Mouse (Mus musculus) natural killer cell, adult 2 months (primary cell): Measurements from ENCODE around the gene Retreg3.
"Not testable (repeated sequence)": the region's sequence is repeated elsewhere in the genome, so short reads cannot be mapped to it uniquely, and the experiment has no call there.

Experiments used
- DNase-seq, 2 experiments: peaks; one replicate each; pipeline ENCODE4 v3.0.0; 2022; ENCODE audit warnings: low spot score in 2 of 2

Gene Retreg3

DNA sequence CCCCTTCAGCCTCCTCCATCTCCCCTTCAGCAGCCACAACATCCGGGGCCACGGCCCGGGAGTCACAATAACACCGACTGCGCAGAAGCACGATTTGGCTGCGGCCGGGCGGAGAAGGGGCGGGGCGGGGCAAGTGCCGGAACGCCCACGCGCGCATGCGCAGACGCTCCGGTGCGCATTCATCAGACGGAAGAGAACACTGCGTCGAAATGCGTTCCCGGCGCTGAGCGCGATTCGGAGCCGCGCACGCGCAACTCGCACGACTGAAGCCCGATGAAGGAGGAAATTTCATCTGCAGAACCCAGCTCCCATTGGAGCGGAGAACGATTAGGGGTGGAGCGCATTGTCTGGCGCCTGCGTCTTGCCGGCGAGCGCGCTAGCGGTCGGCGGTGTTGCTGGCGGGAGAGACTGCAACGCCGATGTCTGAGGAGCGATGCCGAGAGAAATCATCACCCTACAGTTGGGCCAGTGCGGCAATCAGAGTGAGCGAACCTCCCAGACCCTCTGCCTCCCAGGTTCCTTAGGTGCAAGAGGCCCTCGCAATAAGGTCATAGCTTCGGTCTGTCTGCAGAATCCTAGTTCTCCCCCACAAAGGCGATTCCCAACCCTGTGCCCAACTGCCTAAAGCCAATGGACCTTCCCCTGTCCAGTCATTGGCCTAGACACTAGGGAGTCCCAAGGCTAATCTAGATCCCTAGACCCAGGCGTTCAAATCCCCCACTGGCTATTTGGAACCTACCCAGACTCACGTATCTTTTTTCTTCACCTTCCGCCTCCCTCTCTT, at the start of gene Retreg3, which contains the start of gene Tubg1:
Gene Retreg3, minus strand, starts transcription at position 133 of the 784 bp plus-strand sequence.
Gene Tubg1, plus strand, starts transcription at position 178 of the 784 bp plus-strand sequence.
- DNase-seq: peak; percentile 99

DNA sequence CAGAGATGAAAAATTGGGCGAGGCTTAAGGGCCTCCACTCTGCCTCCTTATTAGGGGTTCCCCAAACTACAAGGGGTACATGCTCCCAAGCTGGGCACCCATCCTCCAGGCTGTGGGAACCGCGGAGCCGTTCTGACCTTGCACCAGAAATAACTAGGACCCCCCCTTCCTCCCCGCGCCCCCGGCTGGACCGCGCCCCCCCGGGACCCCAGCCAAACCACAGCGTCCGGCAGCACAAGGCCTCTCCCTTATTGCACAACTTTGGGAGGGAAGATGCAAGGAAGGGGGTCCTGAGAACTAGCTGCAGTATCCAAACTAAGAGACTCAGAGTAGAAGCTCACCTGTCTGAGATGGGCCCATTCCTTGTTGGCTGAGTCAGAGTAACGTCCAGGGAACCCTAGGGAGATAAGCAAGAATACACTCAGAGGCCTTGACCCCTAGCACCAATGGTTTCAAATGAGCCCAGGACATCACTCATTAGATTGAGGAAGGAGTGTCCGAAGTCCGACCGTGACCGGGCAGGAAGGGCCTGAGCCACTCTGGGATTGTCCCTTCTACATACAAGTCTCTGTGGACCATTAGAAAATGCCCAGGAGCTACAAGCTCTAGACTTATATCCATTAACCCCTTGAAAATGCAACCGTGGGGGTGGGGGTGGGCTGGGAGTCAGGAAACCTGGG, 48.7 kb upstream of the Retreg3 start:
- DNase-seq: no peak

DNA sequence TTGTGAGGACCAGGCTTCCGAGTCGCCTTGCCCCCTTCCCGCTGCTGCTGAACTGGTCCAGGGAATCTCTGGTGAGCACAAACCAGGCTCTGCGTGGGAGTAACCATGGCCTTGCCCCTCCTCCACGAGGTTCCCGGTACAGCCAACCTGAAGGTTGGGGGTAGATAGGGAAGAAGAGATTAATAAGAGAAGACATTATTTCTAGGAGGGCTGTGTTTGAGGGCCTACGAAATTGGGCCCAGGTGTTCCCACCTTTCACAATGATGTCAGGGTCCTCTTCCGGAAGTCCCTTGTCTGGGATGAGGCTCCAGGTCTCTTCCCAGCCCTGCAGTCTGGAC, 48.2 kb upstream of the Retreg3 start:
- no peak for DNase-seq

DNA sequence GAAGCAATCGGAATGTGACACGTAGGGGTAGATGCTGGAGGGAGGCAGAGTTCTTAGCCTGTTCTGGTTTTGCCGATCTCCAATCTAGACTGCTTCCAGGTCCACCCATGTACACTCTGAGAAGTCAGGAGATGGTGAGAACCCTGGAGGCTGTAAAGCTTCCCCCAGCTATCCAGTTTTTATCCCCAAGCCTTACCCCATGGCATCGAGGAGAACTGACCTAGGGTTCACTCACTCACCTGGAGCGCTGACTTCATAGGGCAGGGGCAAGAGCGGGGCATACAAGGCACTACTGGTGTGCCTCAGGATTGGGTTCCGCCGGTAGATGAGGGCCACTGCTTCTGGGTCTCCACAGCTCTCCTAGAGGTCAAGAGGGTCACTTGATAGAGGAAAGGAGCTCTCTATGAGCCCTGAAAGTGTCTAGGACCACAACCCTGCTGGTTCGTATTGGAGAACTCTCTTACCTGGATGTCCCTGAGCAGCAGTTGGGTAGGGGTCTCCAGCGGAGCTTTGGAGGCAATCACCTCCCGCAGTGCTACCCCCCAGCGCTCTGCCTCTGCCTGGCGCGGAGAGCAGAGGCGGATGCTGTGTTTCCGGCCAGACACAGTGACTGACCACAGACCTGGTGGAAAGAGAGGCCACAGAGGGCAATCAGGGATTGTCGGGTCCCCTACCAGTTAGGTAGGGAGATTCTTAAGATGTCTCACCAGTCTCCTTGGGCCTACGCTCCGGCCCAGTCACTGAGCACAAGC, 47.7 kb upstream of the Retreg3 start:
- DNase-seq: no peak

DNA sequence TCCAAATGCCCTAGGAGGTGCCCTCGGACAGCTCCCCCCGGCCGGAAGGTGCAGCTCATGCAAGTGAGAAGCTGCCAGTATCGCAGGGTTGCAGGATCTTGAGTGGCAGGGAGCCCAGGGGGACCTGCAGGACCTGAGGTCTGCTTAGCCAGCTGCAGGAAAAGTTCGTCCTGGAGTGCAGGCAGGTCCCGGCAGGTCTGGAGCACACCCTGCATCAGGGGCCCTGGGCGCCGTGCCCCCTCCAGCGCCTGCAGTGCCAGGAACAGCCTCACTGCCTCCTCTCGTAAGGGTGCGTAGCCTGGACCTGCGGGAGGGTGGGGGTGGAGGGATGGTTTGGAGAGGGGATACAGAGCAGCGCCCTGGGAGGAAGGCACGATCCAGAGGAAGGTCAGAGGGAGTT, 46.7 kb upstream of the Retreg3 start:
- no peak for DNase-seq

DNA sequence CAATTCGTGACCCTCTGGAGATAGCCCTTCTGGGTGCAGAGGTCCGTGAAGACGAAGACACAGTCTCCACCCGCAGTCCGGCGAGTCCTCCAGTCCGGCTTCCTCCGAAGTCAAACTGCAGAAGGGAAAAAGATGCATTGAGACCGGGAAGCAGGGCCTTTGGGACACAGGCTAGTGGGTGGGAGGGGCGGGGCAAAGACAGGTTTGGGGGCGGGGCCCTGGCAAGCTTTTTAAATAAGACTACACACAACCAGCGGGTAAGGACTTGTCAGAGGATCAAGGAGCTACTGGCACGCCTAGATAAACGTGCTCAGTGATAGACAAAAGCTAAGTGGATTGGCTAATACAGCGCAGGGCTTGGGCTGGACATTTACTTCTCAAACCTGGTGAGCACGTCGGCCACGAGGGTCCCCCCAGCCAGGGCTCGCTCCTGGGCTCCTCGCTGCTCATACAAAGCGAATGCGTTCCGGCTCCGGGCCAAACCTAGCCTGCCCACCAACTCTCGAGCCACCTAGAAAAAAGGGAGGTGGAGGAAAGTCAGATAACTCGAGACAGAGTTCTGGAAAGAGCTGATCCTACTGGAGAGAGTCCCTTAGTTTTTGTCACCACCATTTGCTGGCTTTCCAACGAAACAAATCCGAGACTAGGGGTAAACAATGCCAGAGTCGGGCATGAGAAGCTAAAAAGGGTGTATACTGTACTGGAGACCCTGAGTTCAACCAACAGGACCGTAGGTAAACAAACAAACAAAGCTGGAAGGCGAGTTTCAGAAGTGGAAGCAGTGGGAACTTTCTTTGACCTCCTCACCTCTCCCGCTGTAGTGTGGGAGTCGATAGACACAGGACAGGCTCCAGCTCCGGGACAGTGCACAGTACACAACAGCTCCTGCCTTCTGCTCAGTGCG, 45.2 kb upstream of the Retreg3 start:
- DNase-seq: no peak

DNA sequence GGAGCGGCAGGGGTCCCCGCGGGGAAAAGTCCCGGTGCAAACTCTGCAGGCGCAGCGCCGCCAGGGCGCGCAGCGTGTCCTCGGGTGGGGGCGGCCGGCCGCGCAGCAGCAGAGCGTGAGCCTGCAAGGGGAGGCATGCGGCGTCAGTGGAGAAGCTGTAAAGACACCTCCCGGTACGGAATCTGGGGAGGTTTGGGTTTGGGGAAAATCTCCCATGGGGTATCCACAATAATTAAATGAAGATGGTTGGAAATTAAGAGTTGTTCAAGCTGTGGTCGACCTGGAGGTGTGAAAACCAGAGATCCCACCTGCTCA, 44.6 kb upstream of the Retreg3 start:
- DNase-seq: no peak

DNA sequence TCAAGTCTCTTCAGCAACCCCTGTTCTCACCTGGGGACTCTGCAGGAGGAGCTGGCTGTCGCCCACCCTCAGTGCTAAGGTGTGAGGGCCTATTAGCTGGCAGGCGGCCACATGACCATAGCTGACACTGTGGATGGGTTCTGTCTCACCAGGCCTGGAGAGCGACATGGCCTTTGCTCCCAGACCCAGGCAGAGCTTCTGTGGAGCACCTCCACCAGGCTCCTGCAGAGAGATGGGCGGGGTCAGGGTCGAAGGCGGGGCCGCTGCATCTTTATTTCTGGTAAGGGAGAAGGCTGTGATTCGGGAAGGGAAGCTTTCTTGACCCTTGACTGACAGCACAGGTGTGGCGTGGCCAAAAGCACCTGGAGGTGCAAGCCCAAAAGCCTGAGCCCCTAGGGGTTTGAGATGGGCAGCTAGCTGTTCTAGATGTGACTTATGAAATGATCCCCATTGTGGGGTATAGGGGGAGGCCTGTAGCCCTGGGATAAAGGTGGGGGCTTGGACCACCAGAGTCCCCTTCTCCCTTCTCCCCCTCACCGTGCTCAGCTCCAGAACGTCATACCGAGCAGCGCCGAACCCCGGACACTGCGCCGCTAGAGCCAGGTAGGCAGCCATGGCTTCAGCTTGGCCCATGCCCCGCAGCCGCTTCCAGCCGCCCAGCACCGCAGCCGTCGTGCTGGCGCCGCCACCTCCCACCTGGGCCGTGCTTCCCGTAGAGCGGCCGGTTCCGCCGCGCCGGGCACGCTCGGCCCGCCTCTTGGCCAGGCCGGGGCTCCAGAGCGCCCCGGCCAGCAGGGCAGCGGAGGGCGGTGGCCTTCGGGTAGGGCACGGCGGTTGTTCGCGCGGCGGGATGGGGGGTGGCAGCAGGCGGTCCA, 44.0 kb upstream of the Retreg3 start:
- no peak for DNase-seq

DNA sequence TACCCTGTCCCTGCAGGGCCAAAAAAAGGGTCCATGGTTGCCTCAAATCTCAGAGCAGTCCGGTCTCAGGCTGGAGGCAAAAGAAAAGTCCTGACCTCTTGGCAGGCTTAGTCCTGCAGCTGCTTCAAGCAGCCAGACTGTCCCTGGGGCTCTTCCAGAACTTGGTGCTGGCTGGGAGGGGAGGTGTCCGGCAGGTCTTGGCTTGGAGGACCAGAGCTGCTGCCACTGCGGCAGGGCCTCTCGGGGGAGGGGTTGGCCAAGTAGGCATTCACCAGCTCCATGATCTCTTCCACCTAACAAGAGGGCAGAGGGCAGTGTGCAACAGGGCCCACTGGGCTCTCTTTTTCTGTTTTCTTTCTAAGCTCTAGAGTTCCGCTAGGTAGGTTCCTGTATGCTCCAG, 43.1 kb upstream of the Retreg3 start:
- no peak for DNase-seq

DNA sequence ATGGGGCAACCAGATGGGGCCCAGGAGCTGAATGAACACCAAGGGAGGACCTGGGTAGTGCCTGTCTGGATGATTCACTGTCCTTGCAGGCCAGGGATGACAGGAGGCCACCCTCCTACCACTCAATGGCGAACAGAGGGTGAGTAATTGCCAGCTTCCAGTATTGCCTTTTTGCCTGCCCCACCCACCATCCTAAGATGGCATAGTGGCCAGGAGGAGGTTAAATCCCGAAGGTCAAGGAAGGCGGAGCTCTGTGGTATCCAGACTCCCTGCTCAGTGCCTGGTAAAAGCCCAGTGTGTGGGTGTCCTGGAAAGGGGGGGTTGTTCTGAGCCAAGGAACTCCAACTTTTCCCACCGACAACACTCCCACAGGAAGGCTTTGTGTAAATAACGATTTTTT, 42.6 kb upstream of the Retreg3 start:
- no peak for DNase-seq

DNA sequence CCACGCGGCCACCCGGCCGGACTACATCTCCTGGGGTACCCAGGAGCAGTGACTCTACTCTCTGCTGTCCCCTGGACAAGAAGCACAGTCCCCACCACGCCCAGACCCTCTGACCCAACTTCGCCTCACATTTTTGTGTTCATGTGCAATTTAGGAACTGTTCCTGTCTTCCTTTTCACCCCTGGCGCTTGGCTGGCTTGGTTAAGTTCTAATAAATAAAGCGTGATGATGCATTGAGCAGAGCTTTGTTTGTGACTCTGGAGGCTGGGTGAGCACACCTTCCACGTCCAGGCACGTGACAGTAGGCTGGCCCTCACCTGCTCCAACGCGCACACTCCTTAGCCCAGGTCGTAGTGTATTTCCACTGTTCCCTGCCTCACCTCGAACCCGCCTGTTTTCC, 41.9 kb upstream of the Retreg3 start:
- DNase-seq: no peak

DNA sequence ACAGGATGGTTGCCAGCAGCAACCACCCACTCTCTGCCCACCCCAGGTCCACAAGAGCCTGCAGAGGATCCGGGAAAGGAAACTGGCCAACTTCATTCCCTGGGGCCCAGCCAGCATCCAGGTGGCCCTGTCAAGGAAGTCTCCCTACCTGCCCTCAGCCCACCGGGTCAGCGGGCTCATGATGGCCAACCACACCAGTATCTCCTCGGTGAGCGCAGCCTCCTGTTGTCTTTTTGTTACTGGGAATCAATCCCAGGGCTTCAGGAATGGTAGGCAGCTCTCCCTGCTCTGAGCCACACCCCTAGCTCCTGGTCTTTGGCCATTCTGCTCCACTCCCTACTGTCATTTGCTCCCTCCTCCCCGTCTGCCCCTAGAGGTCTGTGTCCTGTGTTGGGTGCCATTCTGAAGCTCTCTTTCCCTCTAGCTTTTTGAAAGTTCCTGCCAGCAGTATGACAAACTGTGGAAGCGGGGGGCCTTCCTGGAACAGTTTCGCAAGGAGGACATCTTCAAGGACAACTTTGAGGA, 41.4 kb upstream of the Retreg3 start:
- not testable (repeated sequence) for DNase-seq

DNA sequence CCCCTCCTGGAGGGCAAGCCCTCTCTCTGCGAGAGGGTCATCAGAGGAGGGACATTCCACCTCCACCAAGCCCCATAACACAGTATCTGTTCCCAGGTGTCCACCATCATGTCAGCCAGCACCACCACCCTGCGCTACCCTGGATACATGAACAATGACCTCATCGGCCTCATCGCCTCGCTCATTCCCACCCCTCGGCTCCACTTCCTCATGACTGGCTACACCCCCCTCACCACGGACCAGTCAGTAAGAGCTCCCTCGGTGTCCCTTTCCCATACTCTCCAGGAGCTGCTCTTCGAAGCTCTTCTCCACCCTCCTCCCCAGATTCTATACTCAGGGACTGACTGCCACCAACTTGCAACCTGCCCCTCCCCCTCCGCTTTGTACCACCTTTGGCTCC, 40.5 kb upstream of the Retreg3 start:
- not testable (repeated sequence) for DNase-seq

DNA sequence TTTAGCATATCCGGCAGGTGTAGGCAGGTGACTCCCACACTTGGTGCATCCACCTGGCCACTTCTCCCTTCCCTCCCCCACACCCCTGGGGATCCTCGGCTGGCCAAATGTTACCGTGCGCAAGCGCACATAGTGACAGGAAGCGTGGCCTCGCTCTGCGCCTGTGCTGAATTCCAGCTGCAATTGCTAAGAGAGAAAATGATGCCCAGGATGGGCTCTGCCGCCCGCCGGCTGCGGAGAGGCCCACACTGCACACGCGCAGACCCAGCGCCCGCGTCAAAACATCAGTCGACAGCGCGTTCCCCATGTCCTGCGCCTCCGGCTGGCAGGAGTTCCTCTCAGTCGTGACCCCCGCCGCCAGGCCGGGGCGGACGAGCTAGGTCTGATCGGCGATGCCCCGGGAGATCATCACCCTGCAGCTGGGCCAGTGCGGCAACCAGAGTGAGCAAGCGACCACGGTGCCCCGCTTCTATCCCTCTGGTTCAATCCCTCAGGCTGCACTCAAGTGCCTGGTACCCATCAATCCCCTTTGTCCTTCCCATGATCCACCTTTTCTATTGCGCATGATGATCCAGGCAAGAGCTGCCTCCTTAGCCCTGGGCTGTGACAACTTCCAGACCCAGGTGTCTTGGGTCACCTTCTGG, 36.2 kb upstream of the Retreg3 start, which contains the start of gene Tubg2:
Gene Tubg2, plus strand, starts transcription at position 180 of the 644 bp plus-strand sequence.
- DNase-seq: peak in 1 of 2 experiments; percentile 56

DNA sequence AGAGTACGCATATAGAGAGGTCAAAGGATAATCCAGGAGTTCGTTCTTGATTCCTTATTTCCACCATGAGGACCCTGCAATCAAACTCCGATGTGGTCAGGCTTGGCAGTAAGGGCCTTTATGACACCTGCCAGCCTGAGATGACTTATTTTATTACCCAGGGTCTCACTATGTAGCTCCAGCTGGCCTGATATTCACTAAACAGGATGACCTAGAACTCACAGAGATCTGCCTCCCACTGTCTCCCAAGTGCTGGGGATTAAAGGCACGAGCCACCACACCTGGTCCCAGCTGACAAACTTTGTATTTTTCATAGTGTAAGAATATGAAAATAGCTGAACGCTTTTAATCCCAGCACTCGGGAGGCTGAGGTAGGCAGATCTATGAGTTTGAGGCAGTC, 35.5 kb upstream of the Retreg3 start:
- no peak for DNase-seq

DNA sequence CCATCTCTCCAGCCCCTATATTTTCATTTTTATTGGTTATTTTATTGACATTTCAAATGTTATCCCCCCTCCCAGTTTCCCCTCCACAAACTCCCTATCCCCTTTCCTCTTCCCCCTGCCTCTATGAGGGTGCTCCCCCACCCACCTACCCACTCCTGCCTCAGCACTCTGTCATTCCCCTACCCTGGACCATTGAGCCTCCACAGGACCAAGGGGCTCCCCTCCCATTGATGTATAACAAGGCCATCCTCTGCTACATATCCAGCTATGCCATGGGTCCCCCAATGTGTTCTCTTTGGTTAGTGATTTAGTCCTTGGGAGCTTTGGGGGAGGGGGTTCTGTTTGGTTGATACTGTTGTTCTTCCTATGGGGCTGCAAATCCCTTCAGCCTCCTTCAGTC, 35.0 kb upstream of the Retreg3 start:
- DNase-seq: no peak

DNA sequence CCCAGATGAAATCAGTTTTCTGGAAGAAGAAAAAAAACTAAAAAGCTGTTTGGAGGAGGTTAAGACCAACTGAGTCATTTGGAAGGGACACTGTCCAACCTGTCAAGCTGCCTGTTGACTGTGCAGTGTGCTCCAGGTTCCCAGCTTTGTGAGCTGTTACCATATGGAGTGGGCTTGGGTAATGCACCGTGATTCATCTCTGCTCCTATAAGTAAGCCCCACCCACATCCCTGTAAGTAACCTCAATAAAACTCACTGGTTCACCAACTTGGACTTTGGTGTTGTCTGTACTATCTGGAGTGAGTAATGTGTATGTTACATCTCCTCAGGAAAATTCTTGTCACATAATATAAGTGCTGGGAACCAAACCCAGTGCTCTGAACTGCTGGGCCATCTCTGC, 33.1 kb upstream of the Retreg3 start:
- DNase-seq: no peak

DNA sequence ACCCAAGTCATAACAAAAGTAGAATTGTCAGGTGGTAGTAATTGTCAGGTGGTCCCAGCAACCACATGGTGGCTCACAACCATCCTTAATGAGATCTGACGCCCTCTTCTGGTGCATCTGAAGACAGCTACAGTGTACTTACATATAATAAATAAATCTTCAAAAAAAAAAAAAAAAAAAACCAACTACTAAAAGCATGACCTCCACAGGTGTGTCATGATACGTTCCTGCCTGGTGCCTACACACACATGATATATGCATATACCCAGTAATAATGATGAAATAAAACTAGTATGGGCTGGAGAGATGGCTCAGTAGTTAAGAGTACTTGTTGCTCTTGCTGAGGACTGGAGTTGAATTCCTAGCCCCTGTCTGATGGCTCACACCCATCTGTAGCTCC, 31.4 kb upstream of the Retreg3 start:
- no peak for DNase-seq

DNA sequence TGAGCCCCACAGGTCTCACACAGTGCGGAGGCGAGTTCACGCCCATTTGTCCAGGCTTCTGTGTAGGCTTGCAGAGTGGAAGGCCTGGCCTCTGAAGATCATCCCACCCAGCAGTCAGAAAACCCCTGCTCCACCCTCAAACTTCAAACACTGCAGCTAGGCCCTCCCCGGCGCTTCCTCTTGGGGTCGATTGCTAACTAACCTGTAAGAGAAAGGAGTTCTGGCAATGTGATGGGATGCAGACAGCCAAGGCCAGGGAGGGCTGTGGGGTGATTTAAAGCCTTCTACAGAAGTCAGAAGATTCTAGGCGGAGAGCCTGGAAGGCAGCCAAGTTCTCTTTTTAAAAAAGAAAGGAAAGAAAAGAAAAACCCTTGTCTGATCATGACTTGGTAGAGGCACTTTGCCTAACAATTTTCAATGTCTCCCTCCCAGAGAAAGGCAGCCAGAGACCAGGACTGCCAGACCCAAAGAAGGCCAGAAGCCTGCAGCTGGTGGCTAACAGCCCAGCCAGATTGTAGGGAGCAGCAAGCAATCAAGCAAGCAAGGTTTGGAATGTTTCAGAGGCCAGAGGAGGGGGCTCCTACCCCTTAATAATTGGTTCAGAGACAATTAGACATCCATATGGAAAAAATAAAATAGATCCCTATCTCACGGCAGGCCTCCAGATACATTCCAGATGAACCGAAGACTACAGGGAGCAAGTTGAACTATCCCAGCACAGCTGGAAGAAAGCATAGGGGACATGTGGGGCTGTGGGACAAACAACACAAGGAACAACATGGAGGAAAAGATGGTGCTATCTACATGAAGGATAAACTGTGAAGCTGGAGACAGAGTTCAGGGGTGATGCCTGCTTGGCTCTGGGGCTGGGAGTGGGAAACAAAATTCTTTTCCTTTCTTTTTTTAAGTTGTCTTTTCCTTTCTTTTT, 29.7 kb upstream of the Retreg3 start:
- DNase-seq: no peak
